Mouse (Mus musculus) intestine, postnatal 0 days (tissue): Measurements from ENCODE around the gene Atp2b4. TPM values are rescaled to one million over a fixed set of nuclear protein-coding genes. Genes with fewer than 3 reads are reported as not detected.
A peak's percentile ranks its signal among the peaks of the same experiment; 100 is the strongest.

Experiments used
- ATAC-seq: fragments of 200-750 bp; cut with Nextera tagmentation; 2 replicates; pipeline ENCODE4 v1.8.0; 2017; ENCODE audit warnings: mild to moderate bottlenecking, moderate TSS enrichment, moderate library complexity
- H3K27ac ChIP-seq: fragments of 300-500 bp; sonication (generic); 2 replicates; pipeline ENCODE4 v1.5.1; 2014; ENCODE audit warnings: mild to moderate bottlenecking, low read depth, low read length, moderate library complexity
- H3K27me3 ChIP-seq: fragments of 300-500 bp; sonication (generic); replicated peaks from 2 replicates; pipeline ENCODE4 v1.6.1; 2014; ENCODE audit warnings: low read length, mixed read lengths; ENCODE audit not compliant: control insufficient read depth, insufficient read depth
- H3K36me3 ChIP-seq: fragments of 300-500 bp; sonication (generic); 2 replicates; pipeline ENCODE4 v1.6.1; 2014; ENCODE audit warnings: mild to moderate bottlenecking, moderate library complexity; ENCODE audit not compliant: control insufficient read depth, insufficient read depth
- H3K4me1 ChIP-seq: fragments of 300-500 bp; sonication (generic); replicated peaks from 2 replicates; pipeline ENCODE4 v1.6.1; 2014; ENCODE audit warnings: antibody characterized with exemption, low read length, mixed read lengths; ENCODE audit not compliant: control insufficient read depth, insufficient read depth
- H3K4me2 ChIP-seq: fragments of 300-500 bp; sonication (generic); replicated peaks from 2 replicates; pipeline ENCODE4 v1.6.1; 2014; ENCODE audit warnings: low read depth, mild to moderate bottlenecking, moderate library complexity
- H3K4me3 ChIP-seq: fragments of 300-500 bp; sonication (generic); 2 replicates; pipeline ENCODE4 v1.5.1; 2014; ENCODE audit warnings: low read depth, low read length
- H3K9ac ChIP-seq: fragments of 300-500 bp; sonication (generic); 2 replicates; pipeline ENCODE4 v1.6.1; 2014; ENCODE audit warnings: mild to moderate bottlenecking, low read depth, low read length
- H3K9me3 ChIP-seq: fragments of 300-500 bp; sonication (generic); 2 replicates; pipeline ENCODE4 v1.6.1; 2016; ENCODE audit warnings: mixed run types; ENCODE audit not compliant: control insufficient read depth
- CTCF ChIP-seq: sonication (generic); IDR thresholded peaks from 2 replicates; pipeline ENCODE4 v1.5.1; 2016; ENCODE audit warnings: low read depth, mild to moderate bottlenecking, control low read depth, antibody characterized with exemption, moderate library complexity
- WGBS: fragments of 180-500 bp; shearing (Covaris S2); extraction: QIAGEN DNeasy Blood & Tissue Kit; methylation state at CpG from one replicate; pipeline ENCODE4 v1.1.7; 2014; 5-methylcytosine and 5-hydroxymethylcytosine counted together
- polyA plus RNA-seq: library from polyadenylated mRNA; unstranded; fragments of >200 nt; fragmentation: Nextera tagmentation; extraction: Ambion mirVana; gene quantifications from 2 replicates; pipeline ENCODE4 v1.2.1, GENCODE M21; 2015

The Atp2b4 gene
- polyA plus RNA-seq, 1 experiment from 2014 or later = 9.8 TPM

GRCm38 (mm10) chr1:133663427-133663826 is 137.4 kb downstream of the Atp2b4 start:
- 66% methylated on average over 4 of the region's 4 CpGs for WGBS
- no peak overlapping the region for H3K4me2 ChIP-seq
- H3K36me3 ChIP-seq = peaks cover 2% of the 10 kb centered on the region
- H3K4me1 ChIP-seq = peaks cover 11% of the 10 kb centered on the region; the same call in 1 of the 2 replicates
- H3K9me3 ChIP-seq = no peaks in the 10 kb centered on the region
- no peak for ATAC-seq
- H3K4me3 ChIP-seq = no peak overlapping the region
- no peak overlapping the region for H3K27ac ChIP-seq
- TF ChIP-seq CTCF = no peak
- H3K9ac ChIP-seq = no peak overlapping the region
- no peaks in the 10 kb centered on the region for H3K27me3 ChIP-seq

- no peak overlapping the region for H3K27ac ChIP-seq
- H3K9ac ChIP-seq = no peak overlapping the region
- TF ChIP-seq CTCF = no peak
- H3K9me3 ChIP-seq = no peaks in the 10 kb centered on the region
- 98% methylated on average over 7 of the region's 7 CpGs for WGBS
- H3K4me1 ChIP-seq = peaks cover 12% of the 10 kb centered on the region; the same call in 1 of the 2 replicates
- no peak overlapping the region for H3K4me2 ChIP-seq
- no peak for ATAC-seq
- no peaks in the 10 kb centered on the region for H3K27me3 ChIP-seq
- no peak overlapping the region for H3K4me3 ChIP-seq
- H3K36me3 ChIP-seq = peaks cover 5% of the 10 kb centered on the region
These were observed 137.9 kb downstream of the Atp2b4 start for GRCm38 (mm10) chr1:133662941-133663340.

- 3% methylated on average over 26 of the region's 26 CpGs for WGBS
- H3K27me3 ChIP-seq = no peaks in the 10 kb centered on the region
- H3K27ac ChIP-seq = peak within 1 kb of the TSS; percentile 96
- no peak for TF ChIP-seq CTCF
- H3K4me1 ChIP-seq = peaks cover 12% of the 10 kb centered on the region; the same call in 1 of the 2 replicates
- H3K4me3 ChIP-seq = peak within 1 kb of the TSS; percentile 80
- peak; percentile 98 for ATAC-seq
- peak within 1 kb of the TSS; percentile 72 for H3K4me2 ChIP-seq
- H3K9me3 ChIP-seq = no peaks in the 10 kb centered on the region
- peak within 1 kb of the TSS; percentile 95 for H3K9ac ChIP-seq
- peaks cover 13% of the 10 kb centered on the region for H3K36me3 ChIP-seq
These were observed 139.5 kb downstream of the Atp2b4 start, which contains the start of gene Gm38394 for GRCm38 (mm10) chr1:133661203-133661933. Gm38394 (minus strand) TSS chr1:133661318.

- Histone ChIP-seq H3K4me2 (peak within 1 kb of the TSS; percentile 72), H3K9ac (peak within 1 kb of the TSS; percentile 95), H3K4me1 (peaks cover 12% of the 10 kb centered on the region; the same call in 1 of the 2 replicates), H3K4me3 (peak within 1 kb of the TSS; percentile 80), H3K36me3 (peaks cover 13% of the 10 kb centered on the region), H3K27me3 (no peaks in the 10 kb centered on the region), H3K9me3 (no peaks in the 10 kb centered on the region), H3K27ac (peak within 1 kb of the TSS; percentile 96)
- no peak for TF ChIP-seq CTCF
- under 1% methylated on average over 38 of the region's 41 CpGs for WGBS
- ATAC-seq = peak; percentile 73
These were observed 140.2 kb downstream of the Atp2b4 start, which contains the start of gene Zbed6 for GRCm38 (mm10) chr1:133660466-133661202. Zbed6 (minus strand) TSS chr1:133660885.

GRCm38 (mm10) chr1:133658878-133659277 is 142.0 kb downstream of the Atp2b4 start:
- Histone ChIP-seq H3K27ac (no peak overlapping the region), H3K4me3 (no peak overlapping the region), H3K9me3 (no peaks in the 10 kb centered on the region), H3K4me1 (peaks cover 12% of the 10 kb centered on the region; the same call in 1 of the 2 replicates), H3K36me3 (peaks cover 16% of the 10 kb centered on the region), H3K9ac (no peak overlapping the region), H3K27me3 (no peaks in the 10 kb centered on the region), H3K4me2 (peak overlapping the region; percentile 6; the same call in 1 of the 2 replicates)
- no peak for TF ChIP-seq CTCF
- ATAC-seq = no peak
- WGBS = 79% methylated on average over 3 of the region's 3 CpGs

GRCm38 (mm10) chr1:133656811-133657210 is 144.0 kb downstream of the Atp2b4 start:
- H3K9me3 ChIP-seq = no peaks in the 10 kb centered on the region
- TF ChIP-seq CTCF = no peak
- WGBS = 60% methylated on average over 5 of the region's 5 CpGs
- no peak overlapping the region for H3K4me2 ChIP-seq
- no peaks in the 10 kb centered on the region for H3K27me3 ChIP-seq
- H3K4me1 ChIP-seq = peaks cover 12% of the 10 kb centered on the region; the same call in 1 of the 2 replicates
- ATAC-seq = no peak
- H3K4me3 ChIP-seq = no peak overlapping the region
- no peak overlapping the region for H3K9ac ChIP-seq
- peaks cover 17% of the 10 kb centered on the region for H3K36me3 ChIP-seq
- H3K27ac ChIP-seq = no peak overlapping the region
